Mouse (Mus musculus): Measurements from ENCODE around the gene Eif1b.

The Eif1b gene

GRCm38 (mm10) chr9:120492010-120492399 lies at the start of gene Eif1b:
Gene Eif1b (plus strand): TSS chr9:120492232.
- DNase-seq: no peak

DNA sequence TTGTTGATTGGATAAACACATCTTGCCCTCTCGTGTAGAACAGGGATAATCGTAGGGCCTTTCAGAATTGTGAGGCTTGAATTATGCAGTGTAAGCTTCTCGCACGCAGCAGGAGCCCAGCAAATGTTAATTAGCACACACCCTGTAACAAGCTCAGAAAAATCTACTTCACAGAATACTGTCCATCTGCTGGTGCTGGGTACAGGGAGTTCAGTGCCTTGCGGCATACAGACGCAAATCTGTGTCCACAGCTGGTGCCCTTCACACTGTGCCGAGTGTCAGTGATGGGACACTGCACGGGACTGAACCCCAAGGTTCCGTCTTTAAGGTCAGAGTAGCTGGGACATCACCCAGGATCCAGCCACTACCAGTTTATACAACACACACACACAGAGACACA lies 47.4 kb upstream of the Eif1b start:
- DNase-seq: no peak

GRCm38 (mm10) chr9:120449696-120450329 lies 42.2 kb upstream of the Eif1b start:
- no peak for DNase-seq

GRCm38 (mm10) chr9:120455768-120456655 lies 36.0 kb upstream of the Eif1b start:
- DNase-seq: no peak

- DNase-seq: no peak
These were observed 21.6 kb upstream of the Eif1b start for GRCm38 (mm10) chr9:120470431-120470830.

GRCm38 (mm10) chr9:120481644-120482043 lies 10.4 kb upstream of the Eif1b start:
- no peak for DNase-seq

GRCm38 (mm10) chr9:120482382-120482781 lies 9.7 kb upstream of the Eif1b start:
- DNase-seq: no peak

- DNase-seq: no peak
These were observed 8.9 kb upstream of the Eif1b start for GRCm38 (mm10) chr9:120483101-120483500.

- no peak for DNase-seq
These were observed 5.0 kb upstream of the Eif1b start for GRCm38 (mm10) chr9:120487076-120487475.

DNA sequence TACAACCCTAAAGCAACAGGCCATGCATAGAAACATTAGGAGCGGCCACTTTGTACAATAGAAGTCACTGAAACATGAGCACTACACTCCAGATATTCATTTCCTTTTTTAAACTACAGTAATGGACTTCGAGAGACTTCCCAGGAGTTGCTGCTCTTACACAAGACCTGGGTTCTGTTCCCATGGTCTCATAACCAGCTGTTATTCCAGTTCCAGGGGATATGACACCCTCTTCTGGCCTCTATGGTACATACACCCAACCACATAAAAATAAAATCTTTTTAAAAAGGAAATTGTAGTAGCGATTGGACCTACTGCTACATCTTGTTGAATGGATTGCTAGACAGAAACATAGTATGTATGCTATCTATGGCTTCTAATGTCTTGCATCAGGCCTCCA lies 523 bp upstream of the Eif1b start:
- no peak for DNase-seq

- peak; percentile 85 for DNase-seq
These were observed 644 bp downstream of the Eif1b start for GRCm38 (mm10) chr9:120492400-120493351.

DNA sequence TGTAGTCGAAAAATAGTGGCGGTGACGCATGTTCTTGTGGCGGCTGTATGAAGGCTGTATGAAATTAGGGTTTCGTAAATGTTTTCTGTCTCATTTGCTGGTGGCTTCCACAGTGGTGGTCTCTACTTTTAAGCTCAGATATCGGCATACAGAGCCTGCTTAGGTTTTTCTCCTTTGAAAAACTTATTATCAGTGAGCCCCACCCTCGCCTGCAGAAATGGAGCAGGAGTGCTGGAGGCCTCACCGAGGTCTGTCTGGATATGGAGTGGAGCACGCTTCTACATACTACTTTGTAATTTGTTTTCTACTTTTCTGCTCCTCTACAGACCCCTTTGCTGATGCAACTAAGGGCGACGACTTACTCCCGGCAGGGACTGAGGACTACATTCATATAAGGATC lies 1.7 kb downstream of the Eif1b start:
- DNase-seq: no peak

DNA sequence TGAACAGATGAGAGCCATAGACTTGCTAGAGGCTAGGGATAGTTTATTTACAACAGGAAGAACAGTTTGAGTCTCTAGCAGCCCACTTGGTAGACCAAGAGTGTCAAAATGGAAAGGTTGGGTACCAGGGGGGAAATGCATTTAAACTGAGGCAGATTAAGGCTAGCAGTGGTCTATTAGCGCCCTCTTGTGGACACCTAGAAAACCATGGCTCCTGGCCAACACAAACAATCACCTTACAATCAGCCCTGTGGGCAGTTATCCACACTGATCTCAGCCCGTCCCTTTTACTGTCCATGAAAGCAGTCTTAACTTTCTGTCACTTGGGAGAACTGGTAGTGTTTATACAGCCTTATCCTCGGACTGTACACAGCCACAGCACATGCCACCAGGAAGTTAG lies 4.7 kb downstream of the Eif1b start:
- DNase-seq: peak; percentile 73

DNA sequence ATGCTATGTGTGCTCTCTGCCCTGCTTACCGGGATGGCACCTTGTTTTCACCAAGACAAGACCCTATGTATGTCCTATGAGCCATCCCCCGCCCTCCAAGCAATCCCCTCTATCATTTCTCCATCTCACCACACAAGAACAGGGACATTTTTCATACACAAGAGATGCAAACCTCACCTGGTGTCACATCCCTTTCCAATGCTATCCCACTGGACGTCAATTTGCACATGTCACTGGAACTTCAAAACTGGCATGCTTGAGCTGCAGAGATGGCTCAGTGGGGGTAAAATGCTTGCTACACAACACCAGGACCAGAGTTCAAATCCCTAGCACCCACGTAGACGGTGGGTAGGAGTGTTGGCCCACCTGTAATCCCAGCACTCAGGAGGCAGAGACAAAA lies 6.0 kb downstream of the Eif1b start:
- no peak for DNase-seq

- no peak for DNase-seq
These were observed 9.3 kb downstream of the Eif1b start for GRCm38 (mm10) chr9:120501191-120501902.

GRCm38 (mm10) chr9:120502013-120502412 lies 10.0 kb downstream of the Eif1b start:
- peak; percentile 62 for DNase-seq

DNA sequence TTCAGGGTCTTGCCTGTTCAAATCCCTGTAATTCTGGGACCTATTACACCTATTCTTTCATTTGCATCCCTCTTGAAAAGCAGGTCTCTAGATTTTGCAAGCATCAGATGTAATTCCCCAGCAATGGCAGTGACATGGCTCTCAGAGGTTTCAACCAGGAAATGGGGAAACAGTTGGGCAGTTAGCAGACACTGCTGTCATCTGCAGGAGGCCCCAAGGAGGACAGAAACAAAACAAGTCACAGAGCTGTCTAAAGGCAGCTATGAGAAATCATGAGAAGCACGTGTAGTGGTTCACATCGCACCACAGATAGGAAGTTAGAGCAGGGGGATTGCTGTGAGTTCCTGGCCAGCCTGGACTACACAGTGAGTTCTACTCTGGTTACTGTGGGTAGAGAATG lies 12.4 kb downstream of the Eif1b start:
- no peak for DNase-seq

DNA sequence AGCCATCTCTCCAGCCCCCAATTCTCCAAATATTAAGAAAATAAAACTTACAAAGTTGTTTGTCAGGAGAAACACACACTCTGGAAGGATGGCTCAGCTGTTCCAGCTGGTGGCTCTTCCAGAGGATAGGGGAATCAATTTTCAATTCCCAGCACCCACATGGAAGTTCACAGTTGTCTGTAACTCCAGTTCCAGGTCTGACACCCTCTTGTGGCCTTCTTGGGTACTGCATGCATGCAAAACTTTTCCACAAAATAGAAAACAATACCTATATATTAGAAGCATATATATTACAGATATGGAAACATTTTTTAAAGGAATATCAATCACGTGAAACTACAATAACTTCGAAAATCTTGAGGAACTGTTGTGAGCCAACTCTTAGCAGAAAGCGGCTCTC lies 19.7 kb downstream of the Eif1b start:
- no peak for DNase-seq

GRCm38 (mm10) chr9:120516720-120517119 lies 24.7 kb downstream of the Eif1b start:
- no peak for DNase-seq

- DNase-seq: no peak
These were observed 26.9 kb downstream of the Eif1b start for GRCm38 (mm10) chr9:120518946-120519345.

DNA sequence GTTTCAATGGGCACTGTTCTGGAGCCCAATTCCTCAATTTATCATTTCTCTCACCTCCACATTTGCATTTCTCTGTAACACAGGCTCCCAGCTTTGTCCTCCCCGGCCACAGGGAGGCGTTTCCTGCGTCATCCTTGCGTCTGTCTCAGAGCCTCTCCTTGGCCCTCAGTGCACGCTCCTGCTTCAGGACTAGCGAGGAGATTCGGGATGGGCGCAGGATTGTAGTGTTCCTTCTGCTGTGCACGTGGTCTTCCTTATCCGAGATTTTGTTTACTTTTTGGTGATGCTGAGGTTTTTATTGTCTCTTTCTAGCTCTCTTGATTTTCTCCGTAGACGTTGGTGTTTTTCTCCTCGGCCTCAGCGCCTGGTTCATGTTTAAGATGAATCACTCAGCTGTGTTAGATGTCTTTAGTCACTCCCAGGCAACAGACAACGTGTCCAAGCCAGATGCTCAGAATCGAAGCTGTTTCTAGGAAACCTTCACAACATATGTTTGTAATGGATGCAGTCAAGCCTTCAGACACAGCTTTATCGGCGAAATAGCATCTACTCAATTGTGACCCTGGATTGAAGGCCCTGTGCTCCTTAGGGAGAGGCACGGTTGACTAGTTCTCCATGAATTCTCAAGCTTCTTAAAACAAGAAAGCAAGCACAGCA lies 27.6 kb downstream of the Eif1b start:
- DNase-seq: no peak

DNA sequence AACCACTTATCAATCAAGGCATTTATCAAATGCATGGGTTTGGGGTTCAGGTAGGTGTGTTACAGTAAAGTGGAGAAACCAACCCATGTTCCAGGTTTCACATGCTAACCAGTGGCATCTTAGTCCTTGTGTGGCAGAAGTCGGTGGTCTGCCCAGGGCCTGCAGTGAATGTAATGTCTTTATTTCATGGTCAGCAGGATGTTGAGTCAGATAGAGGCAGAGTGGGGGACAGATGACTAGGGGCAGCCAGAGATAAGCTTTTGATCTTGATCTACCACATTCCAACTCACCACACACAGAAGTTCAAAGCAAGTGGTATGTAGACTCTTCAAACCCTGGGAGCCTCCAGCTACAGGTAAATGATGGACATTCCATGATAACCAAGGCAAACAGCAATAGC lies 29.1 kb downstream of the Eif1b start:
- no peak for DNase-seq

Measured in cerebellum, adult 9-11 months (tissue).